Mouse (Mus musculus): ENCODE data around the gene Gsta2.
"Not testable (repeated sequence)": the region's sequence is repeated elsewhere in the genome, so short reads cannot be mapped to it uniquely, and the experiment has no call there.

DNA sequence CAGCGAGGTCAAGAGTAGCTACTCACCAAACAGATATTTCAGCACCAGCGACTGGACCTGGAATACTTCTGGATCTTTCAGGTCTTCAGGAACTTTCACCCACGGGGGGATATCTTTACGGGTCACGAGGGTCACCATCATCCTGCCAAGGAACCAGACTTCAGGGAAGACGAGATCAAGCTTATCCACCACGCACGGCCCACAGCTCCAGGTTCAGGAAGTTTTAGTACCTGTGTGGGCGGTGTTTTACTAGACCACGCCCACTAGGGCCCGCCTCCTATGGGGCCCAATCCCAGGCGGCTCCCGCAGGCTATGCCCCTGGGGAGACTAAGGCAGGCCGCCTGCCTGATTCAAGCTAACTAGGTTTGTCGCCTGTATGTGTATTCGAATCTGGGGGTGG is 12.4 kb upstream of the Gsta2 start, which contains the start of gene Dppa5a:
- not testable (repeated sequence) for TF ChIP-seq CTCF (IDR thresholded peaks at IDR 0.05; ENCODE audit: low read depth, low read length); POLR2A (IDR thresholded peaks at IDR 0.05; ENCODE audit: extremely low read depth, insufficient read depth, low read length)
